Mouse (Mus musculus): ENCODE data around the gene Rarg.
"Not testable (repeated sequence)": the region's sequence is repeated elsewhere in the genome, so short reads cannot be mapped to it uniquely, and the experiment has no call there.

Gene Rarg

DNA sequence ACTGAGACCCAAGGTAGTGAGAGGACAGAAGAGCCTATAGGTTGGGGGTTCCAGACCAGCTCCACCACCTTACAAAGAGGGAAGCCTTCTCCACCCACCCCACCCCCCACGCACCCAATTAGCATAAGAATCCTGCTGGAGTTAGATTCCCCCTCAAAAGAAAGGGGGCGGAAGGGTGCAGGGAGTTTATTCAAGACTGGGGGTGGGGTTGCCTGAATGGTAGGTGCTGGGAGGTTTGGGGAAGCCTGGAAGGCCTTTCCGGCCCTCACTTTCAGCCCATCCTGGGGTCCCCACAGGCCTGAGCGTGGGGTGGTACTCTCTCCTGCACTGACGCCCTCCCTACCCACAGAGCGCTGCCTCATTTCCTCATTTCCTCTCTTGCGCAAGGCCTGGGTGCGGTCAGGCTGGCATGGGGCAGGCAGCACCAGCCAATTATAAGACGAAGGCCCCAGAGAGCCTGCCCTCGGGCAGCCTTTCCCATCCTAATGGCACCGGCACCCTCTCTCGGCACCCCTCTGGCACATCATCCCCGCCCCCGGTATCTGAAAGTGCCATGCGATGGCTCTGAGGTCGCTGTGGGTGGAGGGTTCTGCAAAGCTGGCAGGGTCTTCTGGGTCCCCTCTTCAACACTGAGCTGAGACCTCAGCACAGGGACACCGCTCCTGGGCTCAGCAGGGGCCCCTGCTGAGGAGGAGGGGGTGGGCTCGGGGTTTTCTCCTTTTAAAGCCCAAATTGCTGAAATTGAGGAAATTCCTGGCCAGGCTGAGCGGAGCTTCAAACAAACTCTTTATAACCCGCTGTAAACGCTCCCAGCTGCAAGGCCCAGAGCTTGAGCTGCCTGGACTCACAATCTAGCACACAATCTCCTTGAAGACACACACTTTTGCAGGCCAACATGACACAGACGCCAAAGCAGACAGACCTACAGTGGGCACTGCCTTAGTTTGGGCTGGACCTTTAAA is 13.8 kb downstream of the Rarg start:
- in situ Hi-C loops (cut with MboI; ENCODE audit: low pct_unique_long_range_greater_than_20kb in 1 of 2, low sequenced_read_pairs in 2 of 2, unreplicated experiment in 1 of 2) = no loop called here

DNA sequence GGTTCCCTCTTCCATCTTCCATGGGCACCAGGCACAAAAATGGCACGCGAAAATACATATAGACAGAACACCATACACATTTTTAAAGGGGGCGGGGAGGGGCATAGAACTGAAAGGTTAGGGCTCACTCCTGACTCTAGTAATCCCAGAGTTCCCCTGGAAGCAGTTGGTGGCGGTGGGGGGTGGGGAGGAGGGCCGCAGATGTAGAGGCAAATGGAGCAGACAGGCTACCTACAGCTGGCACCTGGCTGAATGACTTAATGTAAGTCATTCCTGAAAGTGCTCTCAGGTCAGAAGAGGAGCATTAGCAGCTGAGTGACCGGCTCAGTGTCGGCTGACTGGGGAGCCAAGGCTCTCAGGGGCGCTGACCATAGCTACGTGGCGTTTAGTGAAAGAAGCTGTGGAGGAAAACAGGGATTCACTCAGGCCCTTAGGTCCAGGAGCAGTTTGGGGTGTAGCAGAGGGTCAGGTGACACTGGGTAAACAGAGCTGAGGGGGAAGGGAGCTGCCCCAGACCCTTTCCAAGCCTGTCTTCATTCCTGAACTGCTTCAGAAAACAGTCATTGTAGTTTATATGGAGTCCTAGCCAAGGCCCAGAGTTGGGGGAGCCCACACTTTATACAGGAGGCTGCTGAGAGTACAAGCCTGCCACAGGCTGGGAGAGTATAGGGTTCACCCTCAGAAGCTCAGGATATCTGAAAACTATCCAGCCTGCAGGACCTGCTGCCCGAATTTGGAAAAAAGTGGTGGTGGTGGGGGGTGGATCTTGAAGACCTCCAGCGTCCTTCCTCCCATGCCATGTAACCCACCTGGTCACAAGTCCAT is 14.7 kb downstream of the Rarg start:
- in situ Hi-C loops (cut with MboI; ENCODE audit: low pct_unique_long_range_greater_than_20kb in 1 of 2, low sequenced_read_pairs in 2 of 2, unreplicated experiment in 1 of 2) = no loop called here

DNA sequence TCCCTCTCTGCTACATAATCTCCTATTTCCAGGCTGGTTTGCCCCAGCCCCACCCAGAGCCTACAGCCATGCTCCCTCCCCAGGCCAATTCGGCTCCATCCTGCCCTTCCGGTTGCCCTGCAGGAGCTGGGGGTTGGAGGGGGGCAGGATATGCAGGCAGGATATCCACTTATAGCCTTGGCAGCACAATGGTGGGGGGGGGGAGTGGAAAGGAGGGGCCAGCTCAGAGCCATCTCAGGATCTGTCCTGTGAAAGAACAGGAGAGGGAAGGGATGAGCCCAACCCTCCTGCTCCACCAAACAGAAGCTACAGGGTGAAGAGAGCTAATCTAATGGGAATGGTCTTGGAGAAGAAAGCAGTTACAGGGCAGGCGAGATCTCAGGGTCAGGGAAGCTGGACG is 16.7 kb downstream of the Rarg start:
- in situ Hi-C loops (cut with MboI; ENCODE audit: low pct_unique_long_range_greater_than_20kb in 1 of 2, low sequenced_read_pairs in 2 of 2, unreplicated experiment in 1 of 2) = no loop called here

DNA sequence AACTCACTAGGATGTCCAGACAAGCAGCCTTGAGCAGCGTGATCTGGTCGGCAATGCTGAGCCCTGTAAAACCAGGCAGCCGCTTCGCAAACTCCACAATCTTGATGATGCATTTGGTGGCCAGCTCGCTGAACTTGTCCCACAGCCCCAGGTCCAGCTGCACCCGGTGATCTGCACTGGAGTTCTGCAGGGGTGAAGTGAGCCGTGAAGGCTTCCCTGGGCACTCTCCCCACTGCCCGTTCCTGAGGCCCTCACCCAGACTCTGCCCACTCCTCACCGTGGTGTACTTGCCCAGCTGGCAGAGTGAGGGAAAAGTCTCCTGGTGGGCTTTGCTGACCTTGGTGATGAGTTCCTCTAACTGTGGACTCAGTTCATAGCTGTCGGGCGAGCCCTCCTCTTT is 17.5 kb downstream of the Rarg start:
- in situ Hi-C loops (cut with MboI; ENCODE audit: low pct_unique_long_range_greater_than_20kb in 1 of 2, low sequenced_read_pairs in 2 of 2, unreplicated experiment in 1 of 2) = loop anchor here in 1 of 2 experiments (5.0 kb wide), 1 partner anchor 32 kb away; the partner anchor contains the start of gene Gm9918

DNA sequence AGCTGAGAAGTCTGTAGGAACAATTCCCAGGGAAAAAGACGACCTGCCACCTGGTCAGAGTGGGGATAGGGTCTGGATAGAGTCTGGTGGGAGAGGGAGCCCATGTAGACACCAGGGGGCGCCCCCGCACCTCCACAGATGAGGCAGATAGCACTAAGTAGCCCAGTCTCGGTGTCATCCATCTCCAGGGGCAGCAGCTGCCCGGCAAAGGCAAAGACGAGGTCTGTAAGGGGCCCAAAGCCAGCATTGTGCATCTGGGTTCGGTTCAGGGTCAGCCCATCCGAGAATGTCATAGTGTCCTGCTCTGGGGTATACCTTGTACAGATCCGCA is 18.1 kb downstream of the Rarg start:
- in situ Hi-C loops (cut with MboI; ENCODE audit: low pct_unique_long_range_greater_than_20kb in 1 of 2, low sequenced_read_pairs in 2 of 2, unreplicated experiment in 1 of 2) = loop anchor here in 1 of 2 experiments (5.0 kb wide), 1 partner anchor 33 kb away; the partner anchor contains the start of gene Gm9918

DNA sequence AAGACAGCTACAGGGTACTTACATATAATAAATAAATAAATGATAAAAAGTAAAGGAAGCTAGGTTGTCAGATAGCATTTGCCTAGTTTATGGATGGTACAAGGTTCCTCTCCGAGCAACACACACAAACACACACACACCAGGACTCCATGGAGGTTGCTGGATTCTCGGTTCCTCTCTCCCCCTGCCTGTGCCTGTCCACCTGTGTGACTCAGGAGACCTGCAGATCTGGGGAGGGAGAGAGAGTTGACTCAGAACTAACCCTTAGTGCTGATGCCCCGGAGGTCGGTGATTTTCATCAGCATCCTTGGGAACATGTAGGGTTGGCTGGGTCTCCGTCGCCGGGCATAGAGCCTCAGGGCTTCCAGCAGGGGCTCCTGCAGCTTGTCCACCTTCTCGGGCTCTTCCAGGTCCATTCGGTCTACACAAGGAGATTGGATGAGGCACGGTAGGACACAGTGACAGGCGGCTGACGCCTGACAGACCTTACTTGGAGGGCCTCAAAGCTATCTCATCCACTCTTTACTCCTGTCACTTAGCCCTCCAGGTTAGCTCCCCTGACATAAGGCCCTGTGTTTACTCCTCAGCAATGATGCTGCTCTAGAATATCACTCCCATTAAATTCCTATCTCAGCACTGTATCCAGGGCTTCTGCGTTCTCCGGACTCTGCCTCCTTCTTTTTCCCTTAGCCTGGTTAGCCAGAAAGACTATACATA is 18.6 kb downstream of the Rarg start:
- in situ Hi-C loops (cut with MboI; ENCODE audit: low pct_unique_long_range_greater_than_20kb in 1 of 2, low sequenced_read_pairs in 2 of 2, unreplicated experiment in 1 of 2) = loop anchor here in 1 of 2 experiments (5.0 kb wide), 1 partner anchor 34 kb away; the partner anchor contains the start of gene Gm9918

DNA sequence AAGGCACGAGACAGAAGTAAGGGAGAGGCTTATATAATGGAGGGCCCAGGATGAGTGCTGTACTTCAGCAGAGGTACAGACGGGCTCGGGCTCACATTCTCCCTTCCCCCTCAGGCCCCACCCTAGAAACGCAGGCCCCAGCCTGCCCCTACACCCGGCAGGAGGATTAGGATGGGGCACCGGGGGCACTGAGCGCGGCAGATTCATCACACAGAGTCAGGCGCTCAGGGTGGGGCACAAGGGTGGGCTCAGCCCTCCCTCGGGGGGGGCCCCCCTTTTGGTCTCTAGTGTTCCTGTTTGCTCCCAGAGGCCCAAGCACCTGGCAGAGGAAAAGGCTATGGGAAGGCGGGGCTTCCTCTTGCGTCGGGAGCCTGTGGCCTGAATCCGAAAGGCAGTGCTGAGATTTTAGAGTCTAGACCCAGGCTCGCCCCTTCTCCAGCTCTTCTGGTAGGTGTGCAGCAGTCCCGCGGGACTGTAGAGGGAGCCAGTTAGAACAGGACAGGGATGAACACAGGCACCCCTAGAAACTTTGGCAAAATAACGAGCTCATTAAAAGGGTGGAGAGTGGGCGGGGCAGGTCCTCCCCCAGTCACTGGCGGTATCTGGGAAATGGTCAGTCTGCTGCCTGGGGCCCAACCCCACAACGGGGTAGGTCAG is 21.8 kb downstream of the Rarg start:
- in situ Hi-C loops (cut with MboI; ENCODE audit: low pct_unique_long_range_greater_than_20kb in 1 of 2, low sequenced_read_pairs in 2 of 2, unreplicated experiment in 1 of 2) = loop anchor here in 1 of 2 experiments (5.0 kb wide), 1 partner anchor 37 kb away; the partner anchor contains the start of gene Gm9918

DNA sequence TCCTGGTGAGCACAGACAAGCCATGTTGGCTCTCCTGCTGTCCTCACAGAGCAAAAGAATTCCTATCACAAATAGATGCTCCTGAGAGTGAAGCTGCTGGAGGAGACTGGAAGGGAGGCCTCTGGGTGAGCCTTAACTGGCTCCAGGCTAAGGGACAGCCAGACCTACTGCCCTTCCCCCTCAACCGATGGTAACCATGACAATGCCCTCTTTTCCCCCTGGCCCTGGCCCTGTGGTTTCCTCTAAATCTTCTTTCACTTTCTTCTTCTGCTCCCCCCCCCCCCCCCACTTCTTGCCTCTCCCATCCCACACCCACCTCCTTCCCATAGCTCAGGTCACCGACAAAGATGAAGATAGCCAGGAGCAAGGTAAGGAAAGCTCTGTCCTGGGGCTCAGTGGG is 23.4 kb downstream of the Rarg start:
- in situ Hi-C loops (cut with MboI; ENCODE audit: low pct_unique_long_range_greater_than_20kb in 1 of 2, low sequenced_read_pairs in 2 of 2, unreplicated experiment in 1 of 2) = no loop called here

DNA sequence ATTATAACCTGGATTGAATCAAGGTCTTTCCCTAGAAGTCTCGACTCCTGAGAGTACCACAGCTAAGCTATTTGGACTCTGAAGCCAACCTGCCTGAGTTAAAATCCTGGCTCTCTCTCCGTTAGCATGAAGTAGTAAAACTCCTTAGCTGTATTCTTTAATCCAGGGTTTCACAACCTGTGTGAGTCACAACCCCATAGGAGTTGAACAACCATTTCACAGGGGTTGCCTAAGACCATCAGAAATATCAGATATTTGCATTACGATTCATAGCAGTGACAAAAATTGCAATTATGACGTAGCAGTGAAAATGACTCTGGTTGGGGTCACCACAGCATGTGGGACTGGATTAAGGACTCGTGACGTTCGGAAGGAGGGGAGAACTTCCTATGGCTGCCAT is 24.6 kb downstream of the Rarg start:
- in situ Hi-C loops (cut with MboI; ENCODE audit: low pct_unique_long_range_greater_than_20kb in 1 of 2, low sequenced_read_pairs in 2 of 2, unreplicated experiment in 1 of 2) = no loop called here

DNA sequence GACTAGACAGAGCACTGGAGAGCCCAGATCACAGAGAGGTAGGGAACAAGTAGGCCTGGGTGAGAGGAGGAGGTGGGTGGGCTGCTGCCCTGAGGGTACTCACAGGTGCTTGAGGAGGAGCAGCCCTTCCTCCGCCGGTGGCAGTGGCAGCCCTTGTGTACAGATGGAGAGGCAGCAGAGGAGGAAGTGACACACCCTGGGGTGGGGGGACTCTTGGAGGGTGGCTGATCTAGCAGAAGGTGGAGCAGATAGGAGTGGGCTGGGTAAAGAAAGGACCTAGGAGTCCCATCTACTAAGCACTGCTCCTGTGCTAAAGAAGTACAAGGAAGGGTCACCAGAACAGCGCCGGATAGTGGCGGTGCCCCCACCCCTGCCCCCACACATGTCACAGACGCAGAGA is 25.6 kb downstream of the Rarg start, which contains the start of gene Itgb7:
Itgb7 (minus strand) TSS at position 197 of the 400 bp plus-strand sequence.
- in situ Hi-C loops (cut with MboI; ENCODE audit: low pct_unique_long_range_greater_than_20kb in 1 of 2, low sequenced_read_pairs in 2 of 2, unreplicated experiment in 1 of 2) = no loop called here

DNA sequence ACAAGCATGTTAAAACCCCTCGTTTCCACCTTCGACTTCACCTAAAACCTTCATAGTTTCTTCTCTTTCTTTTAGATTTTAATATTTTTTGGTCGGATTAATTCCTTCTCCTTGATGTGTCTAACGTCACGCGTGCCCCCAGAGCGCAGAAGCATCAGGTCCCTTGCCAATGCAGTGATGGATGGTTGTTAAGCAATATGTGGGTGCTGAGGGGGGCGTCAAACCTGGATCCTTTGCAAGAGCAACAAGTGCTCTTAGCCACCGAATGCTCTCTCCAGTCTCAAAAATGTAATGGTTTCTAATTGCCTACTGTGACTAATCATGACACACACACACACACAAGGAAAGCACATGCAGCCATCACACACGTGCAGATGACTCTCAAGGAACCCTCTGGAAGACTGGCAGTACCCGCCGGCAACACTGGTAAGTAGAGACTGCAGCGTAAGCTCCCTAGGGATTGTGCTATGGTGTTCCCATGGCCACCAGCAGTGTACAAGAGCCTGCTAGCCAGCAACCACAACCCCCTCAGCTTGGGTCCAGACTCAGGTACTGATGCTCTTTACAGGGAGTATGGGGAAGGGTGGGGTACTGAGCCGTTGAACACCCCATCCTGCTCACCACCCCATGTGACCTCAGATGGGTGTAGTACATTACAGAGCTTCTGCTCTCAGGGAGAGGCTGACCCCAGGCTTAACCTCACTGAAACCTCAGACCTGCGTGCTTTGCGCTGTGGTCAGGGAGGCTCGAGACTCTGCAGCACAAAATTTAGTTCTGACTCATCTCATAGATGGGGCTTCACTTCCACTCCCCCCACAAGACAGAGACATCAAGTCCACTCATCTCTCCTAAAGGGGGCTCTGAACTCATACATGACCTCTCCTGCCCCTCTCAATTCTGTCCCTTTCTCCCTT is 26.7 kb downstream of the Rarg start:
- in situ Hi-C loops (cut with MboI; ENCODE audit: low pct_unique_long_range_greater_than_20kb in 1 of 2, low sequenced_read_pairs in 2 of 2, unreplicated experiment in 1 of 2) = no loop called here

DNA sequence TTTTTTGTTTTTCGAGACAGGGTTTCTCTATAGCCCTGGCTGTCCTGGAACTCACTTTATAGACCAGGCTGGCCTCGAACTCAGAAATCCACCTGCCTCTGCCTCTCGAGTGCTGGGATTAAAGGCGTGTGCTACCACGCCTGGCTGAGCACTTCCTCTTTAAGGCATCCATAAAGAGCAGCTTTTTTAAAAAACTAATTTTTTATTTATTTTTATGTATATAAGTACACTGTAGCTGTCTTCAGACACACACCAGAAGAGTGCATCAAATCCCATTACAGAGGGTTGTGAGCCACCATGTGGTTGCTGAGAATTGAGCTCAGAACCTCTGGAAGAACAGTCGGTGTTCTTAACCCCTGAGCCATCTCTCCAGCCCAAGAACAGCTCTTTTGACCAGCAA is 31.7 kb downstream of the Rarg start:
- in situ Hi-C loops (cut with MboI; ENCODE audit: low pct_unique_long_range_greater_than_20kb in 1 of 2, low sequenced_read_pairs in 2 of 2, unreplicated experiment in 1 of 2) = not testable (repeated sequence)

DNA sequence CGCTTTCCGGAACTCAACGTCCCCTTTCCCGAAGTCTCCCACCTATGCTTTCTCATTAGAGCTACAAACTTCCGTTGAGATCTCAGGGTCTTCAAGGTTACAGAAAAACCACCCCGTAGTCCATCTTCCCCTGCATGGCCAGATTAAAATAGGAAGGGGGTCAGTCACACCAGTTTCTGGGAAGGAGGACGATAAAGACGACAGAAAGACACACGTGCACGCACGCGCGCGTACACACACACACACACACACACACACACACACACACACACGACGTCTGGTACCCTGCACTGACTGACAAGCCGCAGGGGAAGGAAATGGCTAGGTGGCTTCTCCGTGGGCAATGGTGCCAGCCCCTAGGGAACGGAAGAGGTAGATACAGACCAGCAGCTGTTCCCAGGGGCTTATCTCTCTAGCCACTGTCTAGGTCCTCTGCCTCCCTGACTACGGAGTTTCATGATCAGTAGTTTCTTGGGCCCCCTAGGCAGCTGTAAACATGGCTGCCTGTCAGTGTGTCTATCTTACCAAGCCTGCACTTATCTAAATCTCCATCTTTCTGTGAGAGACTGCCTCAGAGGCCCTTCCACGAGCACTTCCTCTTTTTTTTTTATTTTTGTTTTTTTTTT is 32.2 kb downstream of the Rarg start:
- in situ Hi-C loops (cut with MboI; ENCODE audit: low pct_unique_long_range_greater_than_20kb in 1 of 2, low sequenced_read_pairs in 2 of 2, unreplicated experiment in 1 of 2) = loop anchor here (5.0 kb wide), 2 partner anchors 38 to 48 kb away; no protein-coding TSS in a partner anchor

DNA sequence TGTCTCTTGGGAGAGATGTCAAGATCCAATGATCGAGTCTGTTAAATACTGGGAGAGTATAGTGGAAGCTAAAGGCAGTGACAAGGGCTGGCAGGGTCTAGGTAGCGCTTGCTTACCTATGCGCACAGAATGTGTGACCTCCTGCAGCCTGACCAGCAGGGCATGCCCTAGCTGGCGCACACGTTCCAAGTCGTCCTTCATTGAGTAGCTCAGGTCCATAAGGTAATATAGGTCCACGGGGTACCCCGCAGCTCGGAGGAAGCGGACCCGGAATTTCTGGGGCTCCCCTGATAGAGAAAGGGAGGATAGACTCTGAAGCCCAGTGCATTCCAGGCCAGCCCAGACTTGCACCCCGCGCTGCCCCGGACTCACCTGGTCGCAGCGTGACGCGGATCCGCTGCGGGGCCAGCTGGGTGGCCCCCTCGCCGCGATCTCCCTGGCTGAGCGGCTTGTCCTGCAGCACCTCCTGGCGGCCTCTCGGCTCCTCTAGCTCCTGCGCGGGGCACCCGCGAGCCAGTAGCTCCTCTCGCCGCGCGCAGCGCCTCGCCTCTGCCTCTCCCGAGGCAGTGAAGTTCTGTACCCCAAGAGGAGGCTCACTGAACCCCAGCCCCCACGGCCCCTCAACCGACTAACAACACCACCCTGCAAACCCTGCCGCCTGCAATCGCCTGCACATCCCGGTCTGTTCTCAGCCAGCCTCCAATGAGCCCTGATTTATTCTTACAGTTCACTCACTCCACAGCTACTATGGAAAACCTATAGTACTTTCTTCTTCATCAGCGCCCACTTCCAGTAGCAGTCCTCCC is 32.9 kb downstream of the Rarg start:
- in situ Hi-C loops (cut with MboI; ENCODE audit: low pct_unique_long_range_greater_than_20kb in 1 of 2, low sequenced_read_pairs in 2 of 2, unreplicated experiment in 1 of 2) = loop anchor here (5.0 kb wide), 2 partner anchors 37 to 47 kb away; no protein-coding TSS in a partner anchor

DNA sequence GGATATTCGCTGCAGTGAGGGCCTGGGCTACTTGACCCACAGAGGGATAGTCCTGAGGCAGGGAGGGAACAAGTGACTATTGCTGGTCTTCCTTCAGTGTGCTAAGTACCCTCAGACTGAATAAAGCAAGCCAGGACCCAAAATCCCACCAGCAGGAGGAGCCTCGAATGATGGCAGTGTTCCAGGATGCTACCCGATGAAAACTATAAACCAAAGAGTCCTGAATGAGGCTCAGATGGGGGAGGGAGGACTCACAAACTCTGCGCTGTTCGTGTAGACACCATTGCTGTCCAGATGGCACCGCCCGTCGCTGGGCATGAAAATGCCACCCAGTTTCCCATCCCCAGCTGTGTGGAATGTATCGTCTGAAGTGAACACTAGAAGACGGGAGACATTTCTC is 34.9 kb downstream of the Rarg start:
- in situ Hi-C loops (cut with MboI; ENCODE audit: low pct_unique_long_range_greater_than_20kb in 1 of 2, low sequenced_read_pairs in 2 of 2, unreplicated experiment in 1 of 2) = loop anchor here (5.0 kb wide), 2 partner anchors 35 to 45 kb away; no protein-coding TSS in a partner anchor

DNA sequence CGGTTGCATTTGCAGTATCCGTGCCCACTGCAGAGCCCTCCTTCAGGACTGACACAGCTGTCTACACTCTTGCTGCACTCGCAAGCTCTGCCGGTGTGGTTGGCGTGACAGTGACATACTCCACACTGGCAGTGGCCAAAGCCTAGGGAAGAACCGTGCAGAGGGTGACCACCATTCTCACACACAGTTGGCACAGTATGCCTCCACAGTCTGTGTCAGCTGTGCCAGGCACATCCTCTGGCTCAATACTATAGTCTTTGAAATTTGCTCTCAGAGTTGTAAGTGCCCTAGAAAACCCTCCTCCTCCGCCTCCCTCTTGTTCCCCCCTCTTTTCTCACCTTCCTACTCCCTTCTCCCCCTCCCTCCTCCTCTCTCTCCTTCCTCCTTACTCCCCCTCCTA is 40.0 kb downstream of the Rarg start:
- in situ Hi-C loops (cut with MboI; ENCODE audit: low pct_unique_long_range_greater_than_20kb in 1 of 2, low sequenced_read_pairs in 2 of 2, unreplicated experiment in 1 of 2) = no loop called here
